Mouse (Mus musculus) midbrain, embryonic 10.5 days (tissue): Measurements from ENCODE around the gene Srl. TPM values are rescaled to one million over a fixed set of nuclear protein-coding genes. Genes with fewer than 3 reads are reported as not detected.

Experiments used
- DNase-seq: peaks from one replicate; pipeline ENCODE4 v3.0.0-alpha.2; 2017; ENCODE audit warnings: low spot score
- H3K27ac ChIP-seq: fragments of 300-500 bp; sonication (generic); replicated peaks from 2 replicates; pipeline ENCODE4 v1.5.1; 2016; ENCODE audit warnings: mild to moderate bottlenecking
- H3K27me3 ChIP-seq: fragments of 300-500 bp; sonication (generic); 2 replicates; pipeline ENCODE4 v1.6.1; 2016; ENCODE audit warnings: low read depth, mild to moderate bottlenecking; ENCODE audit not compliant: poor library complexity, severe bottlenecking
- H3K36me3 ChIP-seq: fragments of 300-500 bp; sonication (generic); 2 replicates; pipeline ENCODE4 v1.6.1; 2016; ENCODE audit warnings: mild to moderate bottlenecking, moderate library complexity
- H3K4me1 ChIP-seq: fragments of 300-500 bp; sonication (generic); 2 replicates; pipeline ENCODE4 v1.6.1; 2016
- H3K4me3 ChIP-seq: fragments of 300-500 bp; sonication (generic); 2 replicates; pipeline ENCODE4 v1.5.1; 2016; ENCODE audit warnings: mild to moderate bottlenecking, moderate library complexity
- H3K9me3 ChIP-seq: fragments of 300-500 bp; sonication (generic); replicated peaks from 2 replicates; pipeline ENCODE4 v1.6.1; 2016; ENCODE audit warnings: mild to moderate bottlenecking
- WGBS: fragments of 180-500 bp; shearing (Covaris S2); methylation state at CpG from one replicate; pipeline ENCODE4 v1.1.7; 2016; 5-methylcytosine and 5-hydroxymethylcytosine counted together
- polyA plus RNA-seq: library from polyadenylated mRNA; unstranded; fragments of >200 nt; fragmentation: Nextera tagmentation; extraction: Ambion mirVana; gene quantifications from 2 replicates; pipeline ENCODE4 v1.2.1, GENCODE M21; 2016

Gene Srl
- polyA plus RNA-seq, 1 experiment from 2014 or later: 21.0 TPM

- 61% methylated on average over 8 of the region's 8 CpGs for WGBS
- no peak for DNase-seq
- peaks cover 6% of the 10 kb centered on the region for H3K9me3 ChIP-seq
- H3K27me3 ChIP-seq: no peaks in the 10 kb centered on the region
- 0 out of 2 replicates have a peak, but pooled peaks cover 5% of the 10 kb centered on the region for H3K36me3 ChIP-seq
- H3K4me3 ChIP-seq: no peak overlapping the region
- H3K27ac ChIP-seq: 0 out of 2 replicates have a peak overlapping the region, but pooled peaks have one; percentile 17
- H3K4me1 ChIP-seq: peaks cover 17% of the 10 kb centered on the region
Observed at GRCm38 (mm10) chr16:4522879-4523278, 18.7 kb downstream of the Srl start.

- Histone ChIP-seq H3K27me3 (no peaks in the 10 kb centered on the region), H3K27ac (no peak overlapping the region), H3K4me3 (no peak overlapping the region), H3K9me3 (no peaks in the 10 kb centered on the region), H3K4me1 (peaks cover 17% of the 10 kb centered on the region), H3K36me3 (no peaks in the 10 kb centered on the region)
- DNase-seq: no peak
- 77% methylated on average over 5 of the region's 5 CpGs for whole genome bisulfite sequencing
Observed at GRCm38 (mm10) chr16:4521735-4522530, 19.7 kb downstream of the Srl start.

GRCm38 (mm10) chr16:4521074-4521667, 20.4 kb downstream of the Srl start:
- WGBS: 81% methylated on average over 4 of the region's 4 CpGs
- no peak overlapping the region for H3K27ac ChIP-seq
- no peaks in the 10 kb centered on the region for H3K27me3 ChIP-seq
- H3K4me1 ChIP-seq: peaks cover 17% of the 10 kb centered on the region
- DNase-seq: no peak
- H3K36me3 ChIP-seq: no peaks in the 10 kb centered on the region
- no peak overlapping the region for H3K4me3 ChIP-seq
- H3K9me3 ChIP-seq: no peaks in the 10 kb centered on the region

- DNase-seq: no peak
- no peaks in the 10 kb centered on the region for H3K27me3 ChIP-seq
- no peak overlapping the region for H3K4me3 ChIP-seq
- peaks cover 17% of the 10 kb centered on the region for H3K4me1 ChIP-seq
- WGBS: 79% methylated on average over 8 of the region's 8 CpGs
- H3K27ac ChIP-seq: no peak overlapping the region
- H3K36me3 ChIP-seq: no peaks in the 10 kb centered on the region
- H3K9me3 ChIP-seq: no peaks in the 10 kb centered on the region
Observed at GRCm38 (mm10) chr16:4520673-4521072, 20.9 kb downstream of the Srl start.

DNA sequence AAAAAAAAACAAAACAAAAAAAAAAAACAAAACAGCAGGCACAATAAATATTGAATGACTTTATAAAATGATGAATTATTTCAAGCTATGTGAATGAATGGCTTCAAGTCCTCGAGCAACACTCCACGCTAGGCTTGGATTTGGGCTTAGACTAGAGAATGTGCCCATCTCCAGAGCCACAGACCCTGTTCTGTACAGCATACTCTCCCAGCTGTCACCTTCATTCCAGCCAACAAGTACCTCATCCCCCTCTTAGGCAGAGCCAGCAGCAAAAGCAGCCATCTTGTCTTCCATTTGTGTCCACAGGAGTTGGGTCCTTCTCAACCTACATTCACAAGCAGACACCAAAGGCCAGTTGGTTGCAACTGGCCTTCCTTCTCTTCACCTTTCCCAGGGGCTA, 21.8 kb downstream of the Srl start:
- WGBS: 92% methylated on average over 2 of the region's 2 CpGs
- Histone ChIP-seq H3K27ac (no peak overlapping the region), H3K27me3 (no peaks in the 10 kb centered on the region), H3K9me3 (no peaks in the 10 kb centered on the region), H3K36me3 (no peaks in the 10 kb centered on the region), H3K4me1 (peaks cover 17% of the 10 kb centered on the region), H3K4me3 (no peak overlapping the region)
- DNase-seq: no peak

DNA sequence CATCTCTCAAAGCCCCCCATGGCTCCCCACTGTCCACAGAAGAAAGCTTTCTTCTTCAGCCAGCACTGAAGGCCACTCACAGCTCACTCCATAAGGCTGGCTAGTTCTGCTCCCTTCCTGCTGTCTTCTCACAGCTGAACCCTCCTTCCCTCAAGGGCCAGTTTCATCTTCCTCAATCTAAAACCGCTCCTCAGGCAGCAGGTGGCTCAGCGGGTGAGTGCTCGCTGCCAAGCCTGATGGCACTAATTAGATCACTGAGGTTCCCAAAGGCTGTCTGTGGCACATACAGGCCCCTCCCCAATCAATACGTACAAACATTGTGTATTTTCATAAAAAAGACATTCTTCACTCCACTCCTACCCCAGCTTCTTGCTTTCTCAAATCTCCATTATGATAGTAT, 22.5 kb downstream of the Srl start:
- Histone ChIP-seq H3K36me3 (no peaks in the 10 kb centered on the region), H3K4me1 (peaks cover 17% of the 10 kb centered on the region), H3K9me3 (no peaks in the 10 kb centered on the region), H3K27me3 (no peaks in the 10 kb centered on the region), H3K4me3 (no peak overlapping the region), H3K27ac (no peak overlapping the region)
- 86% methylated on average over 4 of the region's 4 CpGs for WGBS
- DNase-seq: no peak

- no peaks in the 10 kb centered on the region for H3K36me3 ChIP-seq
- peaks cover 10% of the 10 kb centered on the region for H3K4me1 ChIP-seq
- H3K27ac ChIP-seq: no peak overlapping the region
- no peak overlapping the region for H3K4me3 ChIP-seq
- WGBS: 77% methylated on average over 2 of the region's 2 CpGs
- DNase-seq: no peak
- H3K9me3 ChIP-seq: no peaks in the 10 kb centered on the region
- no peaks in the 10 kb centered on the region for H3K27me3 ChIP-seq
Observed at GRCm38 (mm10) chr16:4517906-4518305, 23.7 kb downstream of the Srl start.

GRCm38 (mm10) chr16:4514383-4514782, 27.2 kb downstream of the Srl start:
- H3K9me3 ChIP-seq: no peaks in the 10 kb centered on the region
- 79% methylated on average over 3 of the region's 3 CpGs for WGBS

DNA sequence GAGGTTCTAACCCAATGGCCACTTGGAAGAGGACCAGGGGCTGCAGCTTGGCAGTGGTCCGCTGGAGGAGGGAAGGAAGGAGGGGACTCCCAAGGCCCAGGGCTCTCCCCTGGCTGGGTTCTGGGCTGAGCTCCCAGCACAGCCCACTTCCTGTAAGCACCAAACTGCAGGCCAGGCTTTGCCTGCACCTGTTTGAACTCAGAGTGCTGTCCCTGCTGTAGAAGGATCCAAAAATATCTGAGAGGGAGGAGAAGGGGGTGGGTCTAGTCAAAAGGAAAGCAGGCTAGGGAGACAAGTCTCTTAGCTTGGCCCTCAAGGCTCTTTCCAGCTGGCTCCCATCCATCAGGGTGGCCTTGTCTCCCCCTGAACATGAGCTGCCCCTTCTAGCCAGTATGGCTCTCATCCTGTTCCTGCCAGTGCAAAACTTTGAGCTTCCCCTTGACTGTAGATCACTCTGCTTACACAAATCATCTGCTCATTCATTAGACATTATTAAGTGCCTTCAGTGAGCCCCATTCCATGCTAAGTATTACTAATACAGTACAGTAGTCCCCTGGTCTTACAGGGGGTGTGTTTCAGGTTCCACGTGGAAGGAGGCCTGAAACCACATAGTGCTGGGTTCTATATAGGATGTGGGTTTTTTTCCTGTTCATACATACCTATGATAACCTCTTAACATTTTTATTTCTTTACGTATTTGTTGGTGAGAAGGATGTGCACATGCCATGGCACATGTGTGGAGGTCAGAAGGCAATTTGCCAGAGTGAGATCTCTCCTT, 28.8 kb downstream of the Srl start:
- no peaks in the 10 kb centered on the region for H3K36me3 ChIP-seq
- no peaks in the 10 kb centered on the region for H3K9me3 ChIP-seq
- WGBS: 88% methylated on average over 3 of the region's 3 CpGs
- no peak for DNase-seq
- H3K4me1 ChIP-seq: no peaks in the 10 kb centered on the region
- no peak overlapping the region for H3K4me3 ChIP-seq
- no peaks in the 10 kb centered on the region for H3K27me3 ChIP-seq
- no peak overlapping the region for H3K27ac ChIP-seq

More at GRCm38 (mm10) chr16:4514383-4514782, 27.2 kb downstream of the Srl start:
- H3K4me1 ChIP-seq: peaks cover 2% of the 10 kb centered on the region; the same call in 1 of the 2 replicates
- H3K36me3 ChIP-seq: no peaks in the 10 kb centered on the region
- no peak overlapping the region for H3K27ac ChIP-seq
- H3K4me3 ChIP-seq: no peak overlapping the region
- no peaks in the 10 kb centered on the region for H3K27me3 ChIP-seq
- no peak for DNase-seq

DNA sequence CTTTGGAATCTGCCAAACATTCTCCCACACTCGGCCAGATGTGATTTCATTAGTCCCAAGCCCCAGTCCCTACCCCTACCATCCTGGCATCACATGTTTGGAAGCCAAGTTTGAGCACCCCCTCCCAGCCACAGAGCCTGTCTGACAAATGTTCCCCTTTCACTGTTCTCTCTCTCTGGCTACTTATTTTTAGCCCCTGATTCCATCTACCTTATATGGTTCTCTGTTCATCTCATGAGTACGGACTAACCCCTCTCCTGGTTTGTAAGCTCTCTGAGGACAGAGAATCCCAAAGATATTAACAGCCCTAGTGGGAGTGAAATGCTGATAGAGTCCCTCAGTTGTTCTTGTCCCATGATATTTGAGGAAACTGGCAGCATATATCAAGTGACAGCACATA, 30.2 kb downstream of the Srl start:
- Histone ChIP-seq H3K36me3 (no peaks in the 10 kb centered on the region), H3K4me3 (no peak overlapping the region), H3K27ac (no peak overlapping the region), H3K27me3 (no peaks in the 10 kb centered on the region), H3K4me1 (no peaks in the 10 kb centered on the region), H3K9me3 (no peaks in the 10 kb centered on the region)
- WGBS: 94% methylated on average over 2 of the region's 2 CpGs
- no peak for DNase-seq

DNA sequence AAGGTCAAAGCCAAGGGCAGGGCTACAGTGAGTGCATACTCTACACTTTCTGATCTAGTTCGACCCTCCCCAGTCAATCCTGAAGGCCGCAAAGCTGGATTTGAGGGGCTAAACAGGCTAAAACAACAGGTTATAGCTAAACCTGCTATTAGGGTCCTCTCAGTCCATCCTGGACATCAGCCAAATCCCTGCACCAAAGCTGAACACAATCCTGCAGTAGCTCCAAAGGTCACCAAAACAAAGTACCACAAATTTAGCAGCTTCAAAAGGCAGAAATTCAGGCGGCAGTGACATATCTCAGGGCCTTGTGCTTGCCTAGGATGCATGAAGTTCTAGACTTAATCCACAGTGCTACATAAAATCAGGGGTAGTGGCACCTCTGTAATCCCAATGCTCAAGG, 35.4 kb downstream of the Srl start:
- Histone ChIP-seq H3K27me3 (no peaks in the 10 kb centered on the region), H3K4me1 (no peaks in the 10 kb centered on the region), H3K36me3 (no peaks in the 10 kb centered on the region), H3K4me3 (no peak overlapping the region), H3K27ac (no peak overlapping the region), H3K9me3 (no peaks in the 10 kb centered on the region)
- WGBS: 80% methylated on average over 3 of the region's 3 CpGs
- DNase-seq: no peak

GRCm38 (mm10) chr16:4503495-4503894, 38.1 kb downstream of the Srl start:
- Histone ChIP-seq H3K36me3 (no peaks in the 10 kb centered on the region), H3K9me3 (no peaks in the 10 kb centered on the region), H3K4me3 (no peak overlapping the region), H3K27ac (no peak overlapping the region), H3K4me1 (no peaks in the 10 kb centered on the region), H3K27me3 (no peaks in the 10 kb centered on the region)
- DNase-seq: no peak
- 92% methylated on average over 1 of the region's 1 CpGs for WGBS

DNA sequence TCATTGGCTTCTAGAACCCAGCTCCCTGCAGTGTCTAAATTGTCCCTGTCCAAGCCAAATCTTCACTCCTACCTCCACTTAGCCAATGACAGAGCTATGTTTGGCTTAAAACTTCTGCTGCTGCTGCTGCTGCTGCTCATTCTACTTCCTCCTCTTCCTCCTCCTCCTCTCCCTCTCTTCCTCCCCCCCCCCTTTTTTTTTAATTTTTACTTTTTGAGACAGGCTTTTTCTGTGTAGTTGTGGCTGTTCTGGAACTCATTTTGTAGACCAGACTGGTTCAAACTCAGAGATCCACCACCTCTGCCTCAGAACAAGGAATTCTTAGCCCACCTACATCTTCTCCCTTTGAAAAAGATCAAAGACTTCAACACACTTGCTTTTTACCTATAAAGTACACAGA, 39.0 kb downstream of the Srl start:
- DNase-seq: no peak
- Histone ChIP-seq H3K4me1 (no peaks in the 10 kb centered on the region), H3K4me3 (no peak overlapping the region), H3K36me3 (no peaks in the 10 kb centered on the region), H3K9me3 (no peaks in the 10 kb centered on the region), H3K27me3 (no peaks in the 10 kb centered on the region), H3K27ac (no peak overlapping the region)
